Mouse (Mus musculus) right cerebral cortex, postnatal 10 days (tissue): Measurements from ENCODE around the gene Gck.
A peak's percentile ranks its signal among the peaks of the same experiment; 100 is the strongest.

Source experiments
- DNase-seq, 2 experiments: peaks; one replicate each; pipeline ENCODE4 v3.0.0; 2021; ENCODE audit warnings: low spot score in 2 of 2

Gck gene

GRCm38 (mm10) chr11:5949586-5950352 lies at the start of gene Gck:
Gck (minus strand) TSS chr11:5950081.
- peak in 1 of 2 experiments; percentile 43 for DNase-seq

GRCm38 (mm10) chr11:5998472-5998871 lies 48.6 kb upstream of the Gck start:
- no peak for DNase-seq

- DNase-seq, result peak; percentile 81 to 87
These were observed 46.1 kb upstream of the Gck start for GRCm38 (mm10) chr11:5995989-5996388.

- DNase-seq, result no peak
These were observed 45.0 kb upstream of the Gck start for GRCm38 (mm10) chr11:5994880-5995279.

GRCm38 (mm10) chr11:5994212-5994611 lies 44.3 kb upstream of the Gck start:
- DNase-seq, result no peak

- peak in 1 of 2 experiments; percentile 61 for DNase-seq
These were observed 41.0 kb upstream of the Gck start for GRCm38 (mm10) chr11:5990910-5991309.

GRCm38 (mm10) chr11:5989954-5990593 lies 40.2 kb upstream of the Gck start:
- no peak for DNase-seq

GRCm38 (mm10) chr11:5988126-5988525 lies 38.2 kb upstream of the Gck start:
- no peak for DNase-seq

GRCm38 (mm10) chr11:5983629-5984028 lies 33.7 kb upstream of the Gck start:
- no peak for DNase-seq

- DNase-seq, result no peak
These were observed 31.4 kb upstream of the Gck start for GRCm38 (mm10) chr11:5981323-5981722.

- no peak for DNase-seq
These were observed 30.7 kb upstream of the Gck start for GRCm38 (mm10) chr11:5980561-5980960.

GRCm38 (mm10) chr11:5980108-5980507 lies 30.2 kb upstream of the Gck start:
- no peak for DNase-seq

GRCm38 (mm10) chr11:5979088-5979487 lies 29.2 kb upstream of the Gck start:
- DNase-seq, result no peak

- no peak for DNase-seq
These were observed 26.2 kb upstream of the Gck start for GRCm38 (mm10) chr11:5976106-5976505.

GRCm38 (mm10) chr11:5975068-5975467 lies 25.2 kb upstream of the Gck start:
- DNase-seq, result no peak

GRCm38 (mm10) chr11:5974053-5974452 lies 24.2 kb upstream of the Gck start:
- DNase-seq, result no peak

- DNase-seq, result no peak
These were observed 23.3 kb upstream of the Gck start for GRCm38 (mm10) chr11:5973151-5973550.

- no peak for DNase-seq
These were observed 21.3 kb upstream of the Gck start for GRCm38 (mm10) chr11:5971202-5971601.

GRCm38 (mm10) chr11:5968223-5968622 lies 18.3 kb upstream of the Gck start:
- no peak for DNase-seq

- no peak for DNase-seq
These were observed 16.9 kb upstream of the Gck start for GRCm38 (mm10) chr11:5966751-5967150.

- no peak for DNase-seq
These were observed 16.0 kb upstream of the Gck start for GRCm38 (mm10) chr11:5965865-5966264.

GRCm38 (mm10) chr11:5960051-5960450 lies 10.2 kb upstream of the Gck start:
- DNase-seq, result peak in 1 of 2 experiments; percentile 78

- peak; percentile 96 to 97 for DNase-seq
These were observed 5.8 kb upstream of the Gck start, which contains the start of gene Ykt6 for GRCm38 (mm10) chr11:5955546-5956276. Ykt6 (plus strand) TSS chr11:5955693.
